ENCODE assay signal across 13 mouse cellular contexts in the genomic region with DNA sequence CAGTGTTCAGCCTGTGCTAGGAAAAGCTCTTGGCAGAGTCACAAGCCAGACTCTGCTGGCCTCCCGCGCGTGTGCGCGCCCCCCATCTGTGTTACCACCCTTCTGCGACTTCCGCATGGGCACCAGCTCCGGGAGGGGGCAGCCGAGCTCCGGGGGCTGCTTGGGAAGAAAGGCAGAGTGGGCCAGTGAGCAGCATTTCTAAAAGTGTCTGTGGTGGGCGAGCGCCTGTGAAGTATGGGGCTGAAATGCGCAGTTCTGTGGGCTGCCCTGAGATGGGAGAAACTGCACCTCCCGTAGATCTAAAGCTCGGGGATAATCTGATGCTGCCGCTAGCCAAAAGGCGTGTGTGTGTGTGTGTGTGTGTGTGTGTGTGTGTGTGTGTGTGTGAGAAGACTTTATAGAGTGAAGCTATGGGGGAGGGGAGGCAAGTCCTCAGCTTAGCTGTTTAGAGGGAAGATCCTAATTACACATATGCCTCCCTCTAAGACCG. TPM values are rescaled to one million over a fixed set of nuclear protein-coding genes. Genes with fewer than 3 reads are reported as not detected.
DNase-seq lines count a peak whose midpoint lies in the region; ATAC-seq lines count a peak whose summit lies in the region.
"Had no signal": no experiment of that assay in that cellular context is flagged by ENCODE, and none has a peak within 500 bp of the region (broad histone marks: within the 10 kb centered on the region; RNA-seq: fewer than 3 reads in every experiment).

No protein-coding gene starts in this region.

- no peak overlapping the region for H3K4me2 ChIP-seq in liver, embryonic 11.5 days

- H3K9me3 ChIP-seq in liver, embryonic 11.5 days (ENCODE audit: control insufficient read depth, low read length) = no peaks in the 10 kb centered on the region

- DNase-seq in right cerebral cortex, adult 18-20 months = peak; percentile 91
- DNase-seq in right cerebral cortex, postnatal 4 days = no peak
- DNase-seq in frontal cortex, postnatal 10 days (ENCODE audit: low spot score in 2 of 2) = peak; percentile 71 to 82
- peak; percentile 84 to 89 for DNase-seq in left cerebral cortex, postnatal 36 days (ENCODE audit: low spot score in 2 of 2)
- DNase-seq in thymus, adult 18-20 months = no peak
- no peak for DNase-seq in heart, postnatal 10 days
- DNase-seq in liver, embryonic 11.5 days (ENCODE audit: low spot score) = no peak
- DNase-seq: adrenal gland, postnatal 14 days; kidney, adult 9 months; lung, adult 18-20 months had no signal

- H3K27me3 ChIP-seq in liver, embryonic 11.5 days (replicated peaks; ENCODE audit: control insufficient read depth, insufficient read depth, low read length) = no peaks in the 10 kb centered on the region

- H3K36me3 ChIP-seq in liver, embryonic 11.5 days (ENCODE audit: control insufficient read depth, insufficient read depth, low read length) = no peaks in the 10 kb centered on the region

- H3K27ac ChIP-seq in liver, embryonic 11.5 days (ENCODE audit: low read depth, low read length) = no peak overlapping the region

- intact Hi-C loops in left cerebral cortex, postnatal 36 days (cut with DNase I) = no loop called here
- intact Hi-C loops in heart, postnatal 10 days (cut with DNase I) = no loop called here

- peaks cover 31% of the 10 kb centered on the region for H3K4me1 ChIP-seq in liver, embryonic 11.5 days (replicated peaks; ENCODE audit: control insufficient read depth, insufficient read depth, low read length)

- ATAC-seq in liver, embryonic 11.5 days (replicated peaks; ENCODE audit: low FRiP score) = no peak

- H3K9ac ChIP-seq in liver, embryonic 11.5 days (ENCODE audit: low read depth, low read length) = no peak overlapping the region

- 81% methylated on average over 18 of the region's 18 CpGs for WGBS in liver, embryonic 11.5 days

- no peak overlapping the region for H3K4me3 ChIP-seq in liver, embryonic 11.5 days (ENCODE audit: low read depth, low read length)
- H3K4me3 ChIP-seq: myocyte had no signal

RNA-seq across cellular contexts. Expression of a gene that starts 58.2 kb away (rescaled TPM):
- total RNA-seq in left cerebral cortex, postnatal 36 days (2021) = not detected
- not detected for total RNA-seq in heart, postnatal 10 days (2021)
- polyA plus RNA-seq in liver, embryonic 11.5 days (2014; fragmentation: Nextera tagmentation; extraction: Ambion mirVana) = not detected in 2 replicates
- total RNA-seq: adrenal gland, postnatal 14 days; MEL had no signal
- polyA plus RNA-seq: heart, embryonic 14.5 days; myocyte had no signal

Comparison
In these comparisons a context has a peak if more than half of its experiments do, and no peak if none do; other contexts are left out.
1. DNase-seq: peak in right cerebral cortex, adult 18-20 months (single experiment), frontal cortex, postnatal 10 days (2 of 2) and left cerebral cortex, postnatal 36 days (2 of 2); none in right cerebral cortex, postnatal 4 days (single experiment), thymus, adult 18-20 months (0 of 2), heart, postnatal 10 days (0 of 2) and liver, embryonic 11.5 days (single experiment).